Mouse (Mus musculus) hindbrain, embryonic 11.5 days (tissue): ENCODE results near the gene Plpp1. TPM values are rescaled to one million over a fixed set of nuclear protein-coding genes. Genes with fewer than 3 reads are reported as not detected.

ENCODE experiments used
- ATAC-seq: fragments of 200-750 bp; cut with Nextera tagmentation; 2 replicates; pipeline ENCODE4 v1.8.0; 2017; ENCODE audit warnings: mild to moderate bottlenecking, moderate TSS enrichment, moderate library complexity; ENCODE audit not compliant: low FRiP score
- DNase-seq: peaks from one replicate; pipeline ENCODE4 v3.0.0-alpha.2; 2015; ENCODE audit warnings: low spot score
- H3K27ac ChIP-seq: fragments of 300-500 bp; sonication (generic); 2 replicates; pipeline ENCODE4 v1.5.1; 2014; ENCODE audit warnings: mild to moderate bottlenecking, low read depth, low read length
- H3K27me3 ChIP-seq: fragments of 300-500 bp; sonication (generic); 2 replicates; pipeline ENCODE4 v1.6.1; 2014; ENCODE audit warnings: mild to moderate bottlenecking, low read length, moderate library complexity, mixed read lengths; ENCODE audit not compliant: control insufficient read depth, insufficient read depth
- H3K36me3 ChIP-seq: fragments of 300-500 bp; sonication (generic); 2 replicates; pipeline ENCODE4 v1.6.1; 2014; ENCODE audit warnings: mild to moderate bottlenecking, low read length, moderate library complexity, mixed read lengths; ENCODE audit not compliant: control insufficient read depth, insufficient read depth
- H3K4me1 ChIP-seq: fragments of 300-500 bp; sonication (generic); replicated peaks from 2 replicates; pipeline ENCODE4 v1.6.1; 2014; ENCODE audit warnings: low read length, mixed read lengths; ENCODE audit not compliant: control insufficient read depth, insufficient read depth
- H3K4me2 ChIP-seq: fragments of 300-500 bp; sonication (generic); replicated peaks from 2 replicates; pipeline ENCODE4 v1.6.1; 2014; ENCODE audit warnings: mild to moderate bottlenecking, low read depth, low read length
- H3K4me3 ChIP-seq: fragments of 300-500 bp; sonication (generic); 2 replicates; pipeline ENCODE4 v1.5.1; 2014; ENCODE audit warnings: low read depth, low read length
- H3K9ac ChIP-seq: fragments of 300-500 bp; sonication (generic); 2 replicates; pipeline ENCODE4 v1.6.1; 2014; ENCODE audit warnings: low read depth, low read length
- H3K9me3 ChIP-seq: fragments of 300-500 bp; sonication (generic); 2 replicates; pipeline ENCODE4 v1.6.1; 2016; ENCODE audit warnings: low read length; ENCODE audit not compliant: control insufficient read depth
- WGBS: fragments of 180-500 bp; shearing (Covaris S2); extraction: QIAGEN DNeasy Blood & Tissue Kit; methylation state at CpG from one replicate; pipeline ENCODE4 v1.1.7; 2014; 5-methylcytosine and 5-hydroxymethylcytosine counted together
- polyA plus RNA-seq: library from polyadenylated mRNA; unstranded; fragments of >200 nt; fragmentation: Nextera tagmentation; extraction: Ambion mirVana; gene quantifications from 2 replicates; pipeline ENCODE4 v1.2.1, GENCODE M21; 2014

Plpp1 gene
- polyA plus RNA-seq, 1 experiment from 2014 or later, result 24.0 TPM

DNA sequence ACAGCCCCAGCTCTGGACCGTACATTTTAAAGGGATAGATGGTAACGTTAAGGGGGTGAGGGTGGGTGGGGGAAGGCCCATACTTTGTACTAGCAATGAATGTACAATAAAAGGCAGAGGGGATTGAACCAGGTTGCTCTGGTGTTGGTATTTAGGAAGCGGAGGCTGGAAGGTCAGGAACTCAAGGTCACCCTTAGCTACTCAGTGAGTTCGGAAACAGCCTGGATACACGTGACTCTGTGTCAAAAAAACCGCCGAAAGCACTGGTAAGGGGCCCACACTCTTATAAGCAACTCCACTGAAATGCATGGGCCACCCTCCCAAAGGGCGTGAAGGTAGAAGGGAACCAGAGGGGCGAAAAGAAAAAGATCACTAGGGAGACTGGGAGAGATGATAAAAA is 41.2 kb upstream of the Plpp1 start:
- Histone ChIP-seq H3K9me3 (no peaks in the 10 kb centered on the region), H3K27me3 (no peaks in the 10 kb centered on the region), H3K27ac (no peak overlapping the region), H3K4me3 (no peak overlapping the region), H3K36me3 (no peaks in the 10 kb centered on the region), H3K4me1 (no peaks in the 10 kb centered on the region), H3K4me2 (no peak overlapping the region), H3K9ac (no peak overlapping the region)
- 78% methylated on average over 9 of the region's 9 CpGs for WGBS
- no peak for ATAC-seq
- DNase-seq, result no peak

DNA sequence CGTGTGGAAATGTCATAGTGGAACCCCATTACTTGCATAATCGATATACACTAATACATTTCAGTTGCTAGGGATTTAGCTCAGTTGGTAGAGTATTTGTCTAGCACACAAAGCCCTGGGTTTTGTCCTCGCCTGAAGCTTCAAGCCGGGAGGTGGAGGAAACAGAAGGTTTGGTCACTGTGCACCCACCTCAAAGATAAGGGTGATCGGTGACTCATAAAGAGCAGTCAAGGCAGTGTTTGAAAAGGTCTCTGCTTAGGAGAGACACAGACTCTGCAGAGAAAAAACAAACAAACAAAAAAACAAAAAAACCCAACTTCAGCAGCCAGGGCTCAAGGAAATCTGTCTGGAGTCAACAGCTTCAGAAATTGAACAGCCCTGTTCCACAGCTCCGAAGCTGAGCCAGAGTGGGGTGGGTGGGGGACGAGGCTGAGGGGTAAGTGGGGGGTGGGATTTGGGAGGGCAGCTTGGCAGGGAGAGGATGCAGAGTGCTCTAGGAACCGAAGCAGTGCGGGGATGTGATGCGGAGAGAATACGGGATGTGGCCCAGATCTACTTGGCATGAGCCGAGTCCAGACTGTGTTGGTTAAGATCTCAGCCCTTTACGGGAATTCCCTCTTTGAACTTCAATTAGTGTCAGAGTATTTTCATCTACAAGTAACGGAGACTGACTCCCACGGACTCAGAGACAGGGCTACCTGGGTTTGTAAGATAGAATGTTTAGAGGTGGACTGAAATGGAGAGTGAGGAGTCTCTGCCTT is 40.6 kb upstream of the Plpp1 start:
- Histone ChIP-seq H3K36me3 (no peaks in the 10 kb centered on the region), H3K9me3 (no peaks in the 10 kb centered on the region), H3K4me3 (no peak overlapping the region), H3K4me2 (no peak overlapping the region), H3K4me1 (no peaks in the 10 kb centered on the region), H3K27ac (no peak overlapping the region), H3K9ac (no peak overlapping the region), H3K27me3 (no peaks in the 10 kb centered on the region)
- no peak for DNase-seq
- no peak for ATAC-seq
- WGBS, result 83% methylated on average over 15 of the region's 15 CpGs

DNA sequence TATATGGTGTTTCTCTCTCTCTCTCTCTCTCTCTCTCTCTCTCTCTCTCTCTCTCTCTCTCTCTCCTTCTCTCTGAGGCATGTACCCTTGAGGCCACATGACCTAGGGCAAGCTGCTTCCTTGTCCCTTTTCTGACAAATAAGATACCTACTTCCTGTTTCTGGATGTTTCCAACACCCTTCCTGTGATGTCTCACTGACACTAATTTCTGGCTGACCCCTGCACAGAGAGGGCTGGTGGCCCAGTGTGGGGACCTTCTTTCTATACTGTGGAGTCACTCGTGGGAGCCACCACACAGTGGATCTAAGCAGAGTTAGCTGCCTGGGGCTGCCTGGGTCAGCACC is 40.1 kb upstream of the Plpp1 start:
- Histone ChIP-seq H3K27ac (no peak overlapping the region), H3K27me3 (no peaks in the 10 kb centered on the region), H3K4me3 (no peak overlapping the region), H3K9me3 (no peaks in the 10 kb centered on the region), H3K36me3 (no peaks in the 10 kb centered on the region), H3K9ac (no peak overlapping the region), H3K4me2 (no peak overlapping the region), H3K4me1 (no peaks in the 10 kb centered on the region)
- 47% methylated on average over 1 of the region's 1 CpGs for WGBS
- DNase-seq, result no peak
- no peak for ATAC-seq

DNA sequence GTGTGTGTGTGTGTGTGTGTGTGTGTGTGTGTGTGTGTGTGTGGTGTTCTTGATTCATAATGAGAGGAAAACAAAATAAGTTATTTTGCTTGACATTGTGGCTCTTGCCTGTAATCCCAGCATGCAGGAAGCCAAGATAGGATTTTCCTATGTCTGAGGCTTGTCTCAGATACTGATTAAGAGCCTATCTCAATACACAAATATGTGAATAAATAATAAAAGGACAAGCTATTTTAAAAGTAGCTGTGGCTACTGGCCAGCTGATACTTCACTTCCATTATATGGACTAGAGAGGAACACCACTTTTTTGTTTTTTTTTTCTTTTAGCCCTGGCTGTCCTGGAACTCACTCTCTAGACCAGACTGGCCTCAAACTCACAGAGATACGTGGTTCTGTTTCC is 38.8 kb upstream of the Plpp1 start:
- no peak overlapping the region for H3K4me3 ChIP-seq
- DNase-seq (no peak), ATAC-seq (no peak)
- H3K27me3 ChIP-seq, result no peaks in the 10 kb centered on the region
- no peak overlapping the region for H3K9ac ChIP-seq
- H3K9me3 ChIP-seq, result no peaks in the 10 kb centered on the region
- no peak overlapping the region for H3K4me2 ChIP-seq
- no peaks in the 10 kb centered on the region for H3K4me1 ChIP-seq
- WGBS, result 59% methylated on average over 1 of the region's 1 CpGs
- no peak overlapping the region for H3K27ac ChIP-seq
- no peaks in the 10 kb centered on the region for H3K36me3 ChIP-seq

DNA sequence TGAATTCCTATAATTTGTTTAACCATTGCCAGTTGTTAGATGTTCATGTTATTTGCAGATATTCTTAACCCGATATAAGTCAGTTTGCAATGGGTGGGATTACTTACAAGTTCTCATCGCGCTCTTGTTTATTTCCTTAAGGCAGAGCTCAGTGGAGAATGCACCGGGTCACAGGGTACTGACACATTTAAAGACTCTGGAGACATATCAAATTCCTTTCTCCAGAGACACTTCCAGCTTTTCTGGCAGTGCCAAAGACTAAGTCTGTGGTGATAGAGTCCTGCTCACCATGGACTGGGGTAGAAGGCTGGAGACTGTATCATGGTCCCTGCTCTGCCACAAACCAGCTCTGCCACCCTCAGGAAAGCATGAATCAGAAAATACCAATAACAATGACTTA is 38.0 kb upstream of the Plpp1 start:
- Histone ChIP-seq H3K9me3 (peaks cover 6% of the 10 kb centered on the region), H3K27me3 (no peaks in the 10 kb centered on the region), H3K36me3 (no peaks in the 10 kb centered on the region), H3K4me1 (no peaks in the 10 kb centered on the region), H3K4me3 (no peak overlapping the region), H3K27ac (no peak overlapping the region), H3K9ac (no peak overlapping the region), H3K4me2 (no peak overlapping the region)
- DNase-seq (no peak), ATAC-seq (no peak)
- 73% methylated on average over 4 of the region's 4 CpGs for WGBS

DNA sequence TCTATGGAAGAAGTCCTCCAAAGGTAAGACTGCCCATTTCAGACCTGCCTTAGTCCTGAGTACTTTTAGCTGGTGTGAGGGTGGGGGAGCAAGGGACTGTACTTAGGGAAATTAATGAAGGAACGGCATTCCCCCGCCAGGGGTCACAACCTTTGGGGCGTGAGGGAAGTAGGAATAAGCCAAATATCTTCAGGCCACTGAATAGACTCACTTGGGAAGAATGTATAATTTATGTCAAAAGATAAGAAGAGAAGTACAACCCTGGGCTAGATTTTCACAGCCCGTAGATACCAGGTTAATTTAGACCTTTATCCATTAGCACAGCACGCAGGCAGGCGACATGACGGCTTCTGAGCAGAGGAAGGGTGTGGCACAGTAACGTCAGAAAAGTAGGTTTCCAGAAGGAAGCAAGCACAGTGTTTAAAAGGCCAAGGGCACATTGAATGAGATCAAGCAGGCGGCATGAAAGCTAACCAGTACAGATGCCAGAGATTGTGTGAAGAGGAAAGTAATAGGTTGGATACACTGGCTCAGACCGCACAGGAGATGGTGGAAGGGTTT is 37.0 kb upstream of the Plpp1 start:
- Histone ChIP-seq H3K4me3 (no peak overlapping the region), H3K9me3 (peaks cover 11% of the 10 kb centered on the region), H3K4me2 (no peak overlapping the region), H3K36me3 (no peaks in the 10 kb centered on the region), H3K27me3 (no peaks in the 10 kb centered on the region), H3K9ac (no peak overlapping the region), H3K4me1 (no peaks in the 10 kb centered on the region), H3K27ac (no peak overlapping the region)
- DNase-seq (no peak), ATAC-seq (no peak)
- WGBS, result 83% methylated on average over 10 of the region's 10 CpGs

DNA sequence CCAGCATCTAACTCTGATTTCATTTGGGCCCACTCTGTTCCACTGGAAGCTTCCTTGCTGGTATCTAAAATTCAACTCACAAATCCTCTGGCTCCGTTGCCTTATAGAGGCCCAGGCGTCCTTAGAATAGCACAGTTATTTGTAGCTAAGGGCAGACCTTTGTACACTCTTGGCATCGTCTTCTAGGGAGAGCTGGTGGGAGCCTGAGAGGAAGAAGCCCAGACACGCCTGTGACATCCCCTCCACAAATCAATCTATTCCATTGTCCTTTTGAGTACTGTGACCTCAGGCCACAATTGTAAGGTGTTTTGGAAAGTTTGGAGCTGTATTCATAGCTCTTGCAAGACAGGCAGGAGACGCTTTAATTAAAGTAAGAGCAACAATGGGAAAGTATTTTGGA is 36.0 kb upstream of the Plpp1 start:
- DNase-seq, result no peak

DNA sequence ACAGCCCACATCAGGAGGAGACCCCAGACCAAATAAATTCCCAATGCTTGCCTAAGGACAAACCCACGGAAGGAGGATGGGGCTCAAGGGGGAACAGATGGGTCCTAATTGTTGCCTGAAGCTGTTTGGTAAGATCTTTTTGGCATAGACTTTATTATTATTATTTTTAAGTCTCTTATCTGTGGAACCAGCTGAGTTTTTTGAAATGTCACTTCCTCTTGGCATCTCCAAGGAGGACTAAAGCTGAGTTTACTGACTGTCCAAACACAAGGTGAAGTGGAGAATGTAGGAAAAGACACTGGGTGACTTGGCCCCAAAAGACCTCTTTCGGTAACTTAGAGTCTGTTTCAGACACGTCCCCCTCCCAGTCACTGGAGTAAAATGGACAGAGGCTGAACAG is 34.9 kb upstream of the Plpp1 start:
- 96% methylated on average over 3 of the region's 3 CpGs for WGBS

More for the DNA sequence above, 36.0 kb upstream of the Plpp1 start:
- H3K4me1 ChIP-seq, result no peaks in the 10 kb centered on the region
- no peak overlapping the region for H3K4me2 ChIP-seq
- H3K27me3 ChIP-seq, result no peaks in the 10 kb centered on the region
- H3K9me3 ChIP-seq, result peaks cover 11% of the 10 kb centered on the region
- no peak overlapping the region for H3K27ac ChIP-seq
- no peak overlapping the region for H3K4me3 ChIP-seq
- H3K36me3 ChIP-seq, result no peaks in the 10 kb centered on the region
- WGBS, result 82% methylated on average over 5 of the region's 5 CpGs
- no peak for ATAC-seq
- no peak overlapping the region for H3K9ac ChIP-seq

More for the DNA sequence above, 34.9 kb upstream of the Plpp1 start:
- Histone ChIP-seq H3K9ac (no peak overlapping the region), H3K4me2 (no peak overlapping the region), H3K9me3 (peaks cover 11% of the 10 kb centered on the region), H3K27ac (no peak overlapping the region), H3K4me1 (no peaks in the 10 kb centered on the region), H3K27me3 (no peaks in the 10 kb centered on the region), H3K4me3 (no peak overlapping the region), H3K36me3 (no peaks in the 10 kb centered on the region)
- ATAC-seq, result no peak
- DNase-seq, result no peak
